Mouse (Mus musculus) lung, adult 18-20 months (tissue): ENCODE results near the gene Hecw1.

Source experiments
- DNase-seq, 2 experiments: peaks; one replicate each; pipeline ENCODE4 v3.0.0; 2022; ENCODE audit warnings: mixed read lengths in 2 of 2

The Hecw1 gene

GRCm38 (mm10) chr13:14522906-14523269 is at the start of gene Hecw1:
Hecw1 (minus strand) TSS chr13:14523228.
- DNase-seq, result no peak

- no peak for DNase-seq
Measured at GRCm38 (mm10) chr13:14561336-14561735, 38.3 kb upstream of the Hecw1 start.

- DNase-seq, result no peak
Measured at GRCm38 (mm10) chr13:14552628-14553027, 29.6 kb upstream of the Hecw1 start.

- no peak for DNase-seq
Measured at GRCm38 (mm10) chr13:14542860-14543259, 19.8 kb upstream of the Hecw1 start.

GRCm38 (mm10) chr13:14522128-14522905 is 711 bp downstream of the Hecw1 start:
- peak in 1 of 2 experiments; percentile 1 for DNase-seq

- no peak for DNase-seq
Measured at GRCm38 (mm10) chr13:14521746-14522127, 1.3 kb downstream of the Hecw1 start.

GRCm38 (mm10) chr13:14519605-14520004 is 3.4 kb downstream of the Hecw1 start:
- no peak for DNase-seq

- no peak for DNase-seq
Measured at GRCm38 (mm10) chr13:14517478-14517877, 5.5 kb downstream of the Hecw1 start.

- no peak for DNase-seq
Measured at GRCm38 (mm10) chr13:14515106-14515505, 7.9 kb downstream of the Hecw1 start.

- no peak for DNase-seq
Measured at GRCm38 (mm10) chr13:14513934-14514333, 9.1 kb downstream of the Hecw1 start.

GRCm38 (mm10) chr13:14506765-14507164 is 16.3 kb downstream of the Hecw1 start:
- no peak for DNase-seq

GRCm38 (mm10) chr13:14500251-14500650 is 22.8 kb downstream of the Hecw1 start:
- DNase-seq, result no peak

GRCm38 (mm10) chr13:14498780-14499179 is 24.2 kb downstream of the Hecw1 start:
- DNase-seq, result no peak

GRCm38 (mm10) chr13:14496954-14497353 is 26.1 kb downstream of the Hecw1 start:
- no peak for DNase-seq

- DNase-seq, result no peak
Measured at GRCm38 (mm10) chr13:14487812-14488211, 35.2 kb downstream of the Hecw1 start.

- peak in 1 of 2 experiments; percentile 3 for DNase-seq
Measured at GRCm38 (mm10) chr13:14471121-14471520, 51.9 kb downstream of the Hecw1 start.

GRCm38 (mm10) chr13:14467517-14467916 is 55.5 kb downstream of the Hecw1 start:
- DNase-seq, result no peak

- DNase-seq, result no peak
Measured at GRCm38 (mm10) chr13:14461036-14461435, 62.0 kb downstream of the Hecw1 start.

GRCm38 (mm10) chr13:14457043-14457442 is 66.0 kb downstream of the Hecw1 start:
- no peak for DNase-seq

GRCm38 (mm10) chr13:14439540-14439939 is 83.5 kb downstream of the Hecw1 start:
- no peak for DNase-seq

- peak; percentile 40 to 49 for DNase-seq
Measured at GRCm38 (mm10) chr13:14428845-14429553, 94.0 kb downstream of the Hecw1 start.

- no peak for DNase-seq
Measured at GRCm38 (mm10) chr13:14424836-14425235, 98.2 kb downstream of the Hecw1 start.

GRCm38 (mm10) chr13:14413405-14413804 is 109.6 kb downstream of the Hecw1 start:
- no peak for DNase-seq

GRCm38 (mm10) chr13:14374470-14374869 is 148.6 kb downstream of the Hecw1 start:
- no peak for DNase-seq
